Mouse (Mus musculus): ENCODE data around the gene Ccdc141.

DNA sequence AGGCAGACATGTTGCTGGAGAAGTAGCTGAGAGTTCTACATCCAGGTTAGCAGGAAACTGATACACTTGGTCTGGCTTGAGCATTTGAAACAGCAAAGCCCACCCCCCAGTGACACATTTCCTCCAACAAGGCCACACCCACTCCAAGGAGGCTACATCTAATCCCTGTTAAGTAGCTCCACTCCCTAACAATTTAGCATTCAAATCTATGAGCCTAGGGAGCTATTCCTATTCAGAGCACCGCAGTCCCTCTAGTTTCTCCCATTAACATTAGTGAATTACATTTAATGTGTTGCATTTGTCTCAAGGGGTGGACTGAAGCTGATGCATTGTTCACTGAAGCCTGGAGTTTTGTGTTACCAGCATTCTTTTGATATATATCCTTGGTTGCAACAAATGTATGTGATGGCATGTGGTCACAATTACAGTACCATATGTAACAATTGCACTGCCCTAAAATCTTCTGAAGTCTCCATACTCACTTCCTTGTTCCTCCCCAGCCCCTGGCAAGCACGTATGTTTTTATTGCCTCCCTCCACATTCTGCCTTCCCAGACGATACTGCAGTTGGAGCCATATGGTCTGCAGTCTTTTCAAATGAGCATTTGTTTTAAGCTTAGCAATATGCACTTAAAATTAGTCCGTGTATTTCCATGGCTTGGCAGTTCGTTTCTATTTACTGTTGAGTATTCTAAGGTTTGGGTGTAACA lies 177.8 kb downstream of the Ccdc141 start:
- TF ChIP-seq CTCF (IDR thresholded peaks at IDR 0.05), result no peak
- no peak for TF ChIP-seq EP300 (IDR thresholded peaks at IDR 0.05)
